Mouse (Mus musculus): Measurements from ENCODE around the gene Stx6.

Gene Stx6

GRCm38 (mm10) chr1:155207859-155208258 lies 49.3 kb downstream of the Stx6 start:
- no peak for DNase-seq (ENCODE audit: low spot score)

- no peak for DNase-seq (ENCODE audit: low spot score)
Observed at GRCm38 (mm10) chr1:155210011-155210763, 51.7 kb downstream of the Stx6 start.

- no peak for DNase-seq (ENCODE audit: low spot score)
Observed at GRCm38 (mm10) chr1:155211017-155211416, 52.5 kb downstream of the Stx6 start.

- DNase-seq (ENCODE audit: low spot score): no peak
Observed at GRCm38 (mm10) chr1:155212081-155212480, 53.6 kb downstream of the Stx6 start.

GRCm38 (mm10) chr1:155212493-155212892 lies 54.0 kb downstream of the Stx6 start:
- DNase-seq (ENCODE audit: low spot score): no peak

GRCm38 (mm10) chr1:155212936-155213774 lies 54.6 kb downstream of the Stx6 start:
- DNase-seq (ENCODE audit: low spot score): no peak

GRCm38 (mm10) chr1:155213912-155214311 lies 55.4 kb downstream of the Stx6 start:
- no peak for DNase-seq (ENCODE audit: low spot score)

GRCm38 (mm10) chr1:155215066-155215764 lies 56.7 kb downstream of the Stx6 start:
- DNase-seq (ENCODE audit: low spot score): peak; percentile 57

GRCm38 (mm10) chr1:155216313-155216712 lies 57.8 kb downstream of the Stx6 start:
- DNase-seq (ENCODE audit: low spot score): no peak

- no peak for DNase-seq (ENCODE audit: low spot score)
Observed at GRCm38 (mm10) chr1:155216844-155217243, 58.3 kb downstream of the Stx6 start.

- no peak for DNase-seq (ENCODE audit: low spot score)
Observed at GRCm38 (mm10) chr1:155217865-155218541, 59.5 kb downstream of the Stx6 start.

- DNase-seq (ENCODE audit: low spot score): no peak
Observed at GRCm38 (mm10) chr1:155218924-155219323, 60.4 kb downstream of the Stx6 start.

- no peak for DNase-seq (ENCODE audit: low spot score)
Observed at GRCm38 (mm10) chr1:155222101-155222669, 63.7 kb downstream of the Stx6 start.

GRCm38 (mm10) chr1:155223036-155223435 lies 64.5 kb downstream of the Stx6 start:
- DNase-seq (ENCODE audit: low spot score): no peak

GRCm38 (mm10) chr1:155223849-155224554 lies 65.5 kb downstream of the Stx6 start:
- no peak for DNase-seq (ENCODE audit: low spot score)

- DNase-seq (ENCODE audit: low spot score): no peak
Observed at GRCm38 (mm10) chr1:155229464-155230411, 71.2 kb downstream of the Stx6 start.

- DNase-seq (ENCODE audit: low spot score): no peak
Observed at GRCm38 (mm10) chr1:155232385-155232784, 73.9 kb downstream of the Stx6 start.

GRCm38 (mm10) chr1:155232786-155233185 lies 74.3 kb downstream of the Stx6 start:
- no peak for DNase-seq (ENCODE audit: low spot score)

GRCm38 (mm10) chr1:155233378-155233777 lies 74.9 kb downstream of the Stx6 start:
- DNase-seq (ENCODE audit: low spot score): no peak

Data from left cerebral cortex, adult 11 months (tissue).